Mouse (Mus musculus) small intestine, adult 10 weeks (tissue): Measurements from ENCODE around the gene Lypd1. TPM values are rescaled to one million over a fixed set of nuclear protein-coding genes. Genes with fewer than 3 reads are reported as not detected.

Experiments used
- polyA plus RNA-seq: library from polyadenylated mRNA; stranded (reverse); fragments of 350-450 nt; fragmentation: Illumina TruSeq; extraction: RNeasy Lipid Tissue Mini Kit (QIAGEN cat#74804); gene quantifications from one replicate; pipeline ENCODE4 v1.2.3, GENCODE M21; 2014; ENCODE audit warnings: low replicate concordance

Gene Lypd1
- polyA plus RNA-seq, result 0.07 TPM

DNA sequence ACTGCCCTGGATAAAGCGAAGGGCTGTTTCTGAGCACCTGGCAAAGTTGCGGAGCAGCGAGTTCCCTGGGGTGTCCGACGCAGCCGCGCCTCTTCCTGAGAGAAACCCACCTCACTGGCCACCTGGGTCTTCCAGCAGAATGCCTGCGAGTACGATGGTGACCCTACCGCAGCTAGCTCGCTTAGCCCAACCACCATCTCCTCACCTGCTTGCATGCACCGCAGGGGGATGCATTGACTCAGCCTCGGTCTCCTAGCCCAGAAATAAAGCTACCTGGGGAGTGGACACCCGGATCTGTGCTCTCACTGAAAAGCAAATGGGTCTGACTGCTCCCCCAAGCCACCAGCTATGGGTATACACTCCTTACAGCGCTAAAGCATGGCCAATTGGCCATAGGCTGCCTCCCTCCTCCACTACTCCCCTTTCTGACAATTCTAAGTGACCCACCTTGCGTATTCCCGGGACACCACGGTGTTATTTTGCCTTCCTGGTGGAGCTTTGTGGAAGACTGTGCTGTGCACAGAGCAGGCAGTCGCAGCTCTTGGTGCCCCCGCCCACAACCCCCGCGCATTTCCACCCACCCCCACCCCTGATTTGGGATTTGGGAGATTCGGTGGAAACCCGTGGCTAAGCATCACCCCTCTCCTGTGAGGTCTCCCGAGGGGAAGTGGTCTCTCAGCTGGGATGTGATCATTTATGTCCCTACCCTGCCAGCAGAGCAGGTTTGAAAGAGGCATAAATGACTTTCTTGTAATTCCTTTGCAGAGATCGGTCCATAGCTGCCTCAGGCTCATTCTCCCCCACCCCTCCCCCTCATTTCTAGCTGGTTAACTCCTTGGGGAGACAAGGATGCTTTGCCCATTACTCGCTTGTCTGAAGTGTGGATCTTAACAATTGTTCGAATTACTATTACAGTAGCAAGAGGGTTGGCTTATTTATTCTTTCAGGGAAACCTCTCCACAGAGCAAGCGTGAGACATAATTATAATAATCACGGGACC, at the start of gene Lypd1:
Gene Lypd1 (minus strand): TSS at position 501 of the 1,000 bp plus-strand sequence.

Other genes starting within 250 kb of the Lypd1 start
- gene Gpr39, start 236.1 kb downstream of the Lypd1 start, polyA plus RNA-seq, result 9.5 TPM